Mouse (Mus musculus): Measurements from ENCODE around the gene 4930432M17Rik. TPM values are rescaled to one million over a fixed set of nuclear protein-coding genes. Genes with fewer than 3 reads are reported as not detected.

The 4930432M17Rik gene
- total RNA-seq, 2 experiments from 2014 or later: not detected

Other genes with a start within 250 kb of the 4930432M17Rik start
- 100 to 1,000 TPM; 162 to 167 TPM for gene Cnn3, start 244.3 kb upstream of the 4930432M17Rik start, total RNA-seq (2021)
- under 1 TPM; 0.41 to 0.98 TPM for gene Slc44a3, start 138.4 kb upstream of the 4930432M17Rik start, total RNA-seq (2021)
- 10 to 100 TPM; 13.4 to 18.1 TPM for gene F3, start 52.8 kb downstream of the 4930432M17Rik start, total RNA-seq (2021)
- 10 to 100 TPM; 66.0 to 67.7 TPM for gene Abcd3, start 144.5 kb downstream of the 4930432M17Rik start, total RNA-seq (2021)

Data from heart, postnatal 4 days (tissue).